Mouse (Mus musculus) bone marrow macrophage, adult 2 months (primary cell): ENCODE data around the gene Med25. TPM values are rescaled to one million over a fixed set of nuclear protein-coding genes. Genes with fewer than 3 reads are reported as not detected.
A peak's percentile ranks its signal among the peaks of the same experiment; 100 is the strongest.

Experiments used
- H3K27ac ChIP-seq: 2 replicates; pipeline ENCODE4 v1.5.1; 2012; ENCODE audit warnings: low read depth, low read length; ENCODE audit not compliant: insufficient read depth
- H3K4me1 ChIP-seq: 2 replicates; pipeline ENCODE4 v1.6.1; 2012; ENCODE audit warnings: low read length; ENCODE audit not compliant: control insufficient read depth, insufficient read depth
- H3K4me3 ChIP-seq: 2 replicates; pipeline ENCODE4 v1.5.1; 2012; ENCODE audit warnings: mild to moderate bottlenecking, low read length, moderate library complexity; ENCODE audit not compliant: insufficient read depth
- CTCF ChIP-seq: IDR thresholded peaks from 2 replicates; pipeline ENCODE4 v1.5.1; 2012; ENCODE audit warnings: low read depth, mild to moderate bottlenecking, low read length, moderate library complexity
- POLR2A ChIP-seq: IDR thresholded peaks from 2 replicates; pipeline ENCODE4 v1.6.1; 2012; ENCODE audit warnings: mild to moderate bottlenecking, low read depth, low read length, borderline replicate concordance
- polyA plus RNA-seq: library from polyadenylated mRNA; stranded (reverse); fragments of >200 nt; gene quantifications from 2 replicates; pipeline ENCODE4 v1.2.4, GENCODE M21; 2012; ENCODE audit not compliant: missing spikeins, insufficient read depth, insufficient read length

Gene Med25
- polyA plus RNA-seq, 1 experiment: 33.4 TPM

GRCm38 (mm10) chr7:44856265-44856916 lies 36.1 kb downstream of the Med25 start:
- TF ChIP-seq CTCF (no peak), POLR2A (no peak)
- H3K27ac ChIP-seq: peak overlapping the region; percentile 92
- H3K4me1 ChIP-seq: peaks cover 32% of the 10 kb centered on the region
- peak overlapping the region; percentile 96 for H3K4me3 ChIP-seq

- H3K4me1 ChIP-seq: peaks cover 35% of the 10 kb centered on the region
- peak overlapping the region; percentile 57 for H3K4me3 ChIP-seq
Observed at GRCm38 (mm10) chr7:44855036-44855435, 37.5 kb downstream of the Med25 start.

GRCm38 (mm10) chr7:44854356-44855031 lies 38.0 kb downstream of the Med25 start:
- TF ChIP-seq POLR2A: no peak
- no peak for TF ChIP-seq CTCF
- peak overlapping the region; percentile 92 for H3K27ac ChIP-seq
- H3K4me3 ChIP-seq: peak overlapping the region; percentile 57
- peaks cover 35% of the 10 kb centered on the region for H3K4me1 ChIP-seq

More at GRCm38 (mm10) chr7:44855036-44855435, 37.5 kb downstream of the Med25 start:
- TF ChIP-seq POLR2A: no peak
- 0 out of 2 replicates have a peak, but pooled peaks have one; percentile 17 for TF ChIP-seq CTCF
- peak overlapping the region; percentile 92 for H3K27ac ChIP-seq

GRCm38 (mm10) chr7:44853596-44854355 lies 38.7 kb downstream of the Med25 start:
- TF ChIP-seq POLR2A (no peak), CTCF (no peak; the same call in 1 of the 2 replicates)

GRCm38 (mm10) chr7:44853065-44853464 lies 39.4 kb downstream of the Med25 start:
- Histone ChIP-seq H3K27ac (no peak overlapping the region), H3K4me3 (no peak overlapping the region), H3K4me1 (peaks cover 30% of the 10 kb centered on the region)
- TF ChIP-seq CTCF (no peak), POLR2A (no peak)

More at GRCm38 (mm10) chr7:44853596-44854355, 38.7 kb downstream of the Med25 start:
- H3K4me3 ChIP-seq: peak overlapping the region; percentile 57
- peak overlapping the region; percentile 92 for H3K27ac ChIP-seq
- H3K4me1 ChIP-seq: peaks cover 35% of the 10 kb centered on the region

GRCm38 (mm10) chr7:44852259-44853027 lies 40.1 kb downstream of the Med25 start:
- Histone ChIP-seq H3K4me3 (no peak overlapping the region), H3K27ac (no peak overlapping the region), H3K4me1 (peaks cover 30% of the 10 kb centered on the region)
- TF ChIP-seq POLR2A: no peak
- TF ChIP-seq CTCF: no peak

GRCm38 (mm10) chr7:44851625-44852234 lies 40.8 kb downstream of the Med25 start:
- H3K4me3 ChIP-seq: 0 out of 2 replicates have a peak overlapping the region, but pooled peaks have one; percentile 65
- no peak overlapping the region for H3K27ac ChIP-seq
- TF ChIP-seq POLR2A (no peak), CTCF (no peak)
- H3K4me1 ChIP-seq: peaks cover 31% of the 10 kb centered on the region

- H3K4me1 ChIP-seq: peaks cover 31% of the 10 kb centered on the region
- no peak for TF ChIP-seq CTCF
- no peak for TF ChIP-seq POLR2A
- peak overlapping the region; percentile 65 for H3K4me3 ChIP-seq
- H3K27ac ChIP-seq: peak overlapping the region; percentile 96
Observed at GRCm38 (mm10) chr7:44850789-44851624, 41.5 kb downstream of the Med25 start.
